Mouse (Mus musculus) MEL (cell line): ENCODE measurements around the gene Yipf3. TPM values are rescaled to one million over a fixed set of nuclear protein-coding genes. Genes with fewer than 3 reads are reported as not detected.

Source experiments
- DNase-seq: peaks from one replicate; pipeline ENCODE4 v3.0.0; 2011; ENCODE audit warnings: low read depth, low spot score
- H3K27ac ChIP-seq: 2 replicates; pipeline ENCODE4 v1.5.1; 2012; ENCODE audit warnings: low read depth, mild to moderate bottlenecking, control low read depth, low read length, moderate library complexity; ENCODE audit not compliant: control insufficient read depth
- H3K27me3 ChIP-seq, 2 experiments: fragments of 150-350 bp in 1 of 2; sonication (generic) in 1 of 2; 2 replicates each; pipeline ENCODE4 v1.6.1; 2012; ENCODE audit warnings: low read length in 2 of 2, mild to moderate bottlenecking in 2 of 2, improper control_type of control experiment in 1 of 2, moderate library complexity in 1 of 2; ENCODE audit not compliant: insufficient read depth in 2 of 2, control insufficient read depth in 1 of 2
- H3K36me3 ChIP-seq, 2 experiments: 2 replicates each; pipeline ENCODE4 v1.6.1; 2012 to 2014; ENCODE audit warnings: low read length in 2 of 2, improper control_type of control experiment in 1 of 2, inconsistent platforms in 1 of 2, mild to moderate bottlenecking in 1 of 2; ENCODE audit not compliant: insufficient read depth in 2 of 2, control insufficient read depth in 1 of 2
- H3K4me1 ChIP-seq, 2 experiments: fragments of 150-350 bp in 1 of 2; sonication (generic) in 1 of 2; 2 replicates each; pipeline ENCODE4 v1.6.1; 2012; ENCODE audit warnings: low read length in 2 of 2, improper control_type of control experiment in 1 of 2, mild to moderate bottlenecking in 1 of 2; ENCODE audit not compliant: insufficient read depth in 2 of 2, control insufficient read depth in 1 of 2
- H3K4me3 ChIP-seq, 2 experiments: fragments of 150-350 bp in 1 of 2; sonication (generic) in 1 of 2; 2 replicates each; pipeline ENCODE4 v1.5.1; 2012; ENCODE audit warnings: low read depth in 2 of 2, low read length in 2 of 2, mild to moderate bottlenecking in 2 of 2, moderate library complexity in 2 of 2, control low read depth in 1 of 2, improper control_type of control experiment in 1 of 2; ENCODE audit not compliant: control insufficient read depth in 1 of 2, insufficient read depth in 1 of 2
- H3K79me2 ChIP-seq: 2 replicates; pipeline ENCODE4 v1.6.1; 2012; ENCODE audit warnings: mild to moderate bottlenecking, low read length, moderate library complexity; ENCODE audit not compliant: control insufficient read depth, poor library complexity, insufficient read depth
- H3K9ac ChIP-seq: 2 replicates; pipeline ENCODE4 v1.6.1; 2012; ENCODE audit warnings: low read depth, mild to moderate bottlenecking, control low read depth, low read length, moderate library complexity; ENCODE audit not compliant: control insufficient read depth, poor library complexity, severe bottlenecking
- H3K9me3 ChIP-seq: fragments of 150-350 bp; sonication (generic); replicated peaks from 2 replicates; pipeline ENCODE4 v1.6.1; 2012; ENCODE audit warnings: mild to moderate bottlenecking, low read length, improper control_type of control experiment, moderate library complexity; ENCODE audit not compliant: insufficient read depth
- CTCF ChIP-seq, 3 experiments: IDR thresholded peaks in 2 of 3; conservative IDR thresholded peaks in 1 of 3; 2 replicates each; pipeline ENCODE4 v1.5.1; 2011 to 2012; ENCODE audit warnings: low read length in 3 of 3, low read depth in 2 of 3, mild to moderate bottlenecking in 2 of 3, improper control_type of control experiment in 1 of 3, inconsistent platforms in 1 of 3, mixed read lengths in 1 of 3, moderate library complexity in 1 of 3; ENCODE audit not compliant: control insufficient read depth in 1 of 3, insufficient read depth in 1 of 3, poor library complexity in 1 of 3, severe bottlenecking in 1 of 3
- GABPA ChIP-seq: IDR thresholded peaks from 2 replicates; pipeline ENCODE4 v1.6.1; 2012; ENCODE audit warnings: low read depth, mild to moderate bottlenecking, inconsistent platforms, low read length, improper control_type of control experiment, moderate library complexity
- GATA1 ChIP-seq: IDR thresholded peaks from 2 replicates; pipeline ENCODE4 v1.6.1; 2011; ENCODE audit warnings: low read depth, low read length, improper control_type of control experiment
- JUND ChIP-seq: IDR thresholded peaks from 2 replicates; pipeline ENCODE4 v1.6.1; 2011; ENCODE audit warnings: low read depth, mild to moderate bottlenecking, improper control_type of control experiment, low read length
- MAX ChIP-seq: IDR thresholded peaks from 2 replicates; pipeline ENCODE4 v1.6.1; 2011; ENCODE audit warnings: low read length, improper control_type of control experiment
- MEF2A ChIP-seq: IDR thresholded peaks from 2 replicates; pipeline ENCODE4 v1.6.1; 2014; ENCODE audit warnings: low read depth, mild to moderate bottlenecking, inconsistent platforms, low read length, improper control_type of control experiment; ENCODE audit not compliant: poor library complexity, insufficient replicate concordance, severe bottlenecking; ENCODE audit errors: extremely low read depth
- MXI1 ChIP-seq: IDR thresholded peaks from 2 replicates; pipeline ENCODE4 v1.6.1; 2011; ENCODE audit warnings: mild to moderate bottlenecking, low read depth, low read length, improper control_type of control experiment
- MYB ChIP-seq: IDR thresholded peaks from 2 replicates; pipeline ENCODE4 v1.6.1; 2011; ENCODE audit warnings: mild to moderate bottlenecking, low read depth, low read length, improper control_type of control experiment
- MYC ChIP-seq: IDR thresholded peaks from 2 replicates; pipeline ENCODE4 v1.6.1; 2011; ENCODE audit warnings: low read depth, mild to moderate bottlenecking, low read length, improper control_type of control experiment, moderate library complexity
- NELFE ChIP-seq: IDR thresholded peaks from 2 replicates; pipeline ENCODE4 v1.6.1; 2011; ENCODE audit warnings: low read depth, low read length, improper control_type of control experiment
- NRF1 ChIP-seq: IDR thresholded peaks from 2 replicates; pipeline ENCODE4 v1.6.1; 2014; ENCODE audit warnings: low read depth, mild to moderate bottlenecking, inconsistent platforms, low read length, improper control_type of control experiment, moderate library complexity; ENCODE audit not compliant: poor library complexity, insufficient read depth, severe bottlenecking
- POLR2AphosphoS2 ChIP-seq: IDR thresholded peaks from 2 replicates; pipeline ENCODE4 v1.6.1; 2011; ENCODE audit warnings: low read length, improper control_type of control experiment
- POLR2AphosphoS5 ChIP-seq: IDR thresholded peaks from 2 replicates; pipeline ENCODE4 v1.6.1; 2012; ENCODE audit warnings: low read depth, borderline replicate concordance, mild to moderate bottlenecking, inconsistent platforms, low read length, moderate library complexity, mixed read lengths
- RAD21 ChIP-seq: IDR thresholded peaks from 2 replicates; pipeline ENCODE4 v1.6.1; 2011; ENCODE audit warnings: mild to moderate bottlenecking, low read depth, low read length, improper control_type of control experiment
- SIN3A ChIP-seq: IDR thresholded peaks from 2 replicates; pipeline ENCODE4 v1.6.1; 2012; ENCODE audit warnings: low read length, improper control_type of control experiment, inconsistent platforms
- SMC3 ChIP-seq: IDR thresholded peaks from 2 replicates; pipeline ENCODE4 v1.6.1; 2011; ENCODE audit warnings: low read depth, low read length, improper control_type of control experiment
- TAL1 ChIP-seq: IDR thresholded peaks from 2 replicates; pipeline ENCODE4 v1.6.1; 2012; ENCODE audit warnings: mild to moderate bottlenecking, inconsistent platforms, low read length, moderate library complexity, mixed read lengths
- UBTF ChIP-seq: IDR thresholded peaks from 2 replicates; pipeline ENCODE4 v1.6.1; 2012; ENCODE audit warnings: low read depth, mild to moderate bottlenecking, inconsistent platforms, low read length, improper control_type of control experiment, moderate library complexity, borderline replicate concordance; ENCODE audit not compliant: insufficient read depth
- USF2 ChIP-seq, 2 experiments: IDR thresholded peaks; 2 replicates each; pipeline ENCODE4 v1.6.1; 2011 to 2012; ENCODE audit warnings: improper control_type of control experiment in 2 of 2, low read length in 2 of 2, borderline replicate concordance in 1 of 2, inconsistent platforms in 1 of 2, low read depth in 1 of 2, mild to moderate bottlenecking in 1 of 2; ENCODE audit not compliant: insufficient read depth in 1 of 2
- ZKSCAN1 ChIP-seq: IDR thresholded peaks from 2 replicates; pipeline ENCODE4 v1.6.1; 2012; ENCODE audit warnings: low read depth, mild to moderate bottlenecking, inconsistent platforms, low read length, improper control_type of control experiment, moderate library complexity
- ZNF384 ChIP-seq: IDR thresholded peaks from 2 replicates; pipeline ENCODE4 v1.6.1; 2012; ENCODE audit warnings: low read depth, mild to moderate bottlenecking, inconsistent platforms, low read length, improper control_type of control experiment
- polyA plus RNA-seq, 2 experiments: library from polyadenylated mRNA; stranded (reverse) in 1 of 2; unstranded in 1 of 2; fragments of >175 nt in 1 of 2; fragments of >200 nt in 1 of 2; gene quantifications; 2 replicates each; pipeline versions ENCODE4 v1.2.1 to v1.2.4; 2012; ENCODE audit warnings: low replicate concordance in 2 of 2, low read depth in 1 of 2; ENCODE audit not compliant: insufficient read length in 2 of 2, insufficient read depth in 1 of 2, missing spikeins in 1 of 2
- total RNA-seq: library from RNA; depleted of rRNA; stranded (reverse); fragments of 300-350 nt; gene quantifications from 2 replicates; pipeline ENCODE4 v1.2.3, GENCODE M21; 2012

Yipf3 gene
- total and polyA plus RNA-seq, 3 experiments, result 18.9 to 86.5 TPM; not detected in 1

DNA sequence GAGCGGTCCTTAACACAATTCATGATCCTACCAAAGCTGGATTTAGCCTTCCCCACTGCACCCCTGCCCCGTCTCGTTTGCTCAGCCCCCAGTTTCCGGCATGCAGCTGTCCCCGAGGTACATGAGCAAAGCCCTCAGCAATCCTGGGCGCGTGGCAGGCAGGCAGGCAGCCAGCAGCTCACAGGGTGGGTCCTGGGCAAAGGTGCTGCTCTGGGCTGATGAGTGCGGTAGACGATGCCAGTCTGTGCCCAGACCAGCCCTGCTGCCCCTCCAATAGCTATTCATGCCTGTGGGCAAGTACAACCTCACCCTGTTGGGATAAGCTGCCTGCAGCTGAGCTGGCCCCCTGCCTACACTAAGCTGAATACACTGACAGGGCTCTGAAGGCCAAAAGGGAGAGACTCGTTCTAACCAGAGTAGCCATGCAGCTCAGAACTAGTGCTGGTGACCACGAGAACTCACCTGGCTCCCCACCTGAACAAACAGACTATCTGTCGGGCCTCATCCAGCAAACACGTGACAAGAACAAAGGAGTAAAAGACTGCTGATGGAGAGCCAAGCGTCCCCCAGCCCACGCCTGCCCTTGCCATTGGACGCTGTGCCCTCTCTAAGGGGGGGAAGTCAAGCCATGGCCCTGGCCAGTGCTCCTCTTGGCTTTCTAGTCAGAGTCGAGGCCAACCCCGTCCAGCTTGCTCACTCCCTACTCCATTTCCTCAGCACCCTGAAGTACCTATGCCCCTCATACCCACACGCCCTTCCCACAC lies 22.1 kb downstream of the Yipf3 start:
- peaks cover 0 to 6% of the 10 kb centered on the region in 2 experiments; a peak in 2 of 4 replicates for H3K36me3 ChIP-seq
- TF ChIP-seq POLR2AphosphoS2 (no peak), NELFE (no peak)
- H3K4me3 ChIP-seq, result no peak overlapping the region
- no peaks in the 10 kb centered on the region for H3K4me1 ChIP-seq
- no peak overlapping the region for H3K27ac ChIP-seq
- no peak overlapping the region for H3K9ac ChIP-seq
- no peaks in the 10 kb centered on the region for H3K27me3 ChIP-seq
- no peak for DNase-seq
- no peaks in the 10 kb centered on the region for H3K9me3 ChIP-seq
- no peaks in the 10 kb centered on the region for H3K79me2 ChIP-seq

- no peak for TF ChIP-seq POLR2AphosphoS2
- TF ChIP-seq GATA1, result no peak
- TF ChIP-seq RAD21, result no peak
- no peak for TF ChIP-seq SIN3A
- TF ChIP-seq, all 39 proteins: peak for 0
- no peak for DNase-seq
- H3K79me2 ChIP-seq, result no peaks in the 10 kb centered on the region
- peaks cover 0 to 4% of the 10 kb centered on the region in 2 experiments; a peak in 1 of 4 replicates for H3K36me3 ChIP-seq
- no peak overlapping the region for H3K9ac ChIP-seq
- H3K4me3 ChIP-seq, result no peak overlapping the region
- H3K27ac ChIP-seq, result no peak overlapping the region
- no peaks in the 10 kb centered on the region for H3K9me3 ChIP-seq
- no peaks in the 10 kb centered on the region for H3K27me3 ChIP-seq
- H3K4me1 ChIP-seq, result no peaks in the 10 kb centered on the region
These were observed 24.2 kb downstream of the Yipf3 start for GRCm38 (mm10) chr17:46272058-46272457.

- Histone ChIP-seq H3K9me3 (no peaks in the 10 kb centered on the region), H3K36me3 (peaks cover 0 to 4% of the 10 kb centered on the region in 2 experiments; a peak in 1 of 4 replicates), H3K27ac (no peak overlapping the region), H3K79me2 (no peaks in the 10 kb centered on the region), H3K4me1 (no peaks in the 10 kb centered on the region), H3K4me3 (no peak overlapping the region)
- no peak for DNase-seq
- no peak for TF ChIP-seq MXI1
- no peak for TF ChIP-seq NELFE
- TF ChIP-seq SIN3A, result no peak
- TF ChIP-seq MYC, result no peak
- no peak for TF ChIP-seq USF2 (IDR thresholded peaks at IDR 0.05; ENCODE audit: borderline replicate concordance in 1 of 2, insufficient read depth in 1 of 2, low read depth in 1 of 2, low read length in 2 of 2)
- TF ChIP-seq ZKSCAN1, result no peak
- no peak for TF ChIP-seq MEF2A
- no peak for TF ChIP-seq TAL1
- no peak for TF ChIP-seq RAD21
- no peak for TF ChIP-seq UBTF
- TF ChIP-seq MYB, result no peak
- TF ChIP-seq POLR2AphosphoS5, result no peak
- no peak for TF ChIP-seq MAX
- no peak for TF ChIP-seq ZNF384
- no peak for TF ChIP-seq SMC3
- no peak for TF ChIP-seq NRF1
- no peak for TF ChIP-seq CTCF (IDR thresholded peaks at IDR 0.05 in 2 of 3, conservative IDR thresholded peaks at IDR 0.05 in 1 of 3; ENCODE audit: control insufficient read depth in 1 of 3, insufficient read depth in 1 of 3, low read depth in 2 of 3, low read length in 3 of 3, poor library complexity in 1 of 3, severe bottlenecking in 1 of 3)
- TF ChIP-seq JUND, result no peak
- no peak for TF ChIP-seq GABPA
- TF ChIP-seq POLR2AphosphoS2, result no peak
- TF ChIP-seq, all 39 proteins: peak for 0
- Histone ChIP-seq H3K27me3 (no peaks in the 10 kb centered on the region), H3K9ac (no peak overlapping the region)
These were observed 24.8 kb downstream of the Yipf3 start for GRCm38 (mm10) chr17:46272675-46273074.
